Mouse (Mus musculus): Measurements from ENCODE around the gene A730015C16Rik. TPM values are rescaled to one million over a fixed set of nuclear protein-coding genes. Genes with fewer than 3 reads are reported as not detected.
A peak's percentile ranks its signal among the peaks of the same experiment; 100 is the strongest.

The A730015C16Rik gene
- polyA plus RNA-seq, 1 experiment: 0.22 TPM

GRCm38 (mm10) chr4:108798083-108798830, 50.2 kb downstream of the A730015C16Rik start:
- TF ChIP-seq CTCF (IDR thresholded peaks at IDR 0.05; ENCODE audit: control insufficient read depth, insufficient read depth, insufficient read length) (peak; percentile 22), MYOD1 (IDR thresholded peaks at IDR 0.05; ENCODE audit: control insufficient read depth, insufficient read length, low read depth) (no peak), CEBPB (IDR thresholded peaks at IDR 0.05; ENCODE audit: low read depth) (peak; percentile 3)
- H3K4me3 ChIP-seq (ENCODE audit: insufficient read depth, poor library complexity, severe bottlenecking): no peak overlapping the region
- H3ac ChIP-seq (ENCODE audit: control insufficient read depth, insufficient read length, low read depth): no peak overlapping the region
- no peaks in the 10 kb centered on the region for H3K36me3 ChIP-seq (ENCODE audit: control insufficient read depth, insufficient read depth)
- no peaks in the 10 kb centered on the region for H3K79me3 ChIP-seq (ENCODE audit: low read depth)
- no peaks in the 10 kb centered on the region for H3K79me2 ChIP-seq (ENCODE audit: control insufficient read depth, insufficient read depth)
- no peaks in the 10 kb centered on the region for H3K27me3 ChIP-seq (ENCODE audit: control insufficient read depth, insufficient read depth, insufficient read length)

Other genes starting within 250 kb of the A730015C16Rik start
- gene Cc2d1b, start 228.7 kb downstream of the A730015C16Rik start, polyA plus RNA-seq (2012; fragmentation: generic; extraction: Trizol): 33.6 TPM
- gene 3110021N24Rik, start 129.0 kb downstream of the A730015C16Rik start, polyA plus RNA-seq (2012; fragmentation: generic; extraction: Trizol): not detected
- 5.5 TPM for gene Zfyve9, start 67.8 kb downstream of the A730015C16Rik start, polyA plus RNA-seq (2012; fragmentation: generic; extraction: Trizol)
- gene Btf3l4, start 15.0 kb downstream of the A730015C16Rik start, polyA plus RNA-seq (2012; fragmentation: generic; extraction: Trizol): 29.1 TPM
- gene Txndc12, start 14.0 kb downstream of the A730015C16Rik start, polyA plus RNA-seq (2012; fragmentation: generic; extraction: Trizol): 51.1 TPM
- 62.8 TPM for gene Kti12, start 834 bp downstream of the A730015C16Rik start, polyA plus RNA-seq (2012; fragmentation: generic; extraction: Trizol)
- 4.1 TPM for gene Rab3b, start 30.4 kb upstream of the A730015C16Rik start, polyA plus RNA-seq (2012; fragmentation: generic; extraction: Trizol)
- 30.7 TPM for gene Nrd1, start 152.0 kb upstream of the A730015C16Rik start, polyA plus RNA-seq (2012; fragmentation: generic; extraction: Trizol)

Data from C2C12 (cell line).